Mouse (Mus musculus): ENCODE data around the gene Dgkg.

DNA sequence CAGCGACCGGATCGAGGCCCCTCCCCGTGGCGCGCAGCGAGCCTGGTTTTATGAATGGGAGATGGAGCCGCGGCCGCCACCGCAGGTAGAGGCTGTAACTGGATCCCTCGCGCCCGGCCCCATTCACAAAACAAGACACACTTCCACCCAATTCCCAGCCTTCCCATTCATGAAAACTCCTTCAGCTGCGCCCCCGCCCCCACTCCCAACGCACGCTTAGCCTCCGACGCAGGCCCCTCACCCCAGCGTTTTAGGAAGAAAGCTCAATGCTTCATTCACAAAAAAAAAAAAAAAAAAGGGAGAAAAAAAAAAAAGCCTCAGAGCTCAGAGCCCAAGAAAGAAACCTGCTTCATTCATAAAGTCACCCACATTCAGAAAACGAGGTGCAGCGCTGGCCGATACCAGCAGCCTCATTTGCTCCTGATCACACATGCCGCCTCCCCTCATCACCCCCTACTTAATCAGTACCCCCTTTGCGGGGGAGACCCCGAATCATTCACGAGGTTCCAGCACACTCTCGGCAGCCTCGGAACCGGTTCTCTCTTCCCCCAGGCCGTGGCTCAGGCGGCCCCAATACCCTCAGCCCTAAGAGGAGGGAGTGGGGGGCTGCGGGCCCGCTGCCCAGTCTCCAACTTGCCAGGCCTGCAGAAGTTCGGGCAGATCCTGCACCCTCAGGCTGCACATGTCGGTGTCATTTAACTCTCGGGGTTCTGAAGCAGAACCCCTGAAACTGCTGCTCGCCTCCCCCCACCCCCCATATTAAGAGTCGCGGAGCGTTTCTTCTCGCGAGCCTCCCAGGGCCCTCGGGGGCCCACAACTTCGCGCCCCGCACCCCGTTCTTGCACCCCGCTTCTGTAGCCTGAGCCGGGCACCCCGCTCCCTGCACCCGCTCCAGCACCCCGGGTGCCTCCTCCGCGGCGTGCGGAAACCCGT, 218.3 kb downstream of the Dgkg start:
- TF ChIP-seq CTCF (IDR thresholded peaks at IDR 0.05; ENCODE audit: low read depth), result no peak
- TF ChIP-seq EP300 (IDR thresholded peaks at IDR 0.05; ENCODE audit: low read depth), result no peak
